Mouse (Mus musculus) megakaryocyte, adult 5-6 weeks (primary cell): ENCODE measurements around the gene Dapl1. TPM values are rescaled to one million over a fixed set of nuclear protein-coding genes. Genes with fewer than 3 reads are reported as not detected.

ENCODE experiments used
- ATAC-seq: 2 replicates; pipeline ENCODE4 v1.8.0; 2016; ENCODE audit warnings: mild to moderate bottlenecking, inconsistent platforms; ENCODE audit not compliant: poor library complexity, severe bottlenecking
- total RNA-seq, 2 experiments: library from RNA; stranded (forward) in 1 of 2; stranded (reverse) in 1 of 2; fragments of 153-499, 151-499 nt in 1 of 2; fragments of 221-1000, 200-1000 nt in 1 of 2; gene quantifications; 2 replicates each; pipeline versions ENCODE4 v1.2.3 to v1.2.4; 2015 to 2017

Gene Dapl1
- total RNA-seq (2015), result 0.43 TPM in 1 of 2 replicates, not detected in the other
- total RNA-seq (2017), result 0.66 TPM in 1 of 2 replicates, not detected in the other

DNA sequence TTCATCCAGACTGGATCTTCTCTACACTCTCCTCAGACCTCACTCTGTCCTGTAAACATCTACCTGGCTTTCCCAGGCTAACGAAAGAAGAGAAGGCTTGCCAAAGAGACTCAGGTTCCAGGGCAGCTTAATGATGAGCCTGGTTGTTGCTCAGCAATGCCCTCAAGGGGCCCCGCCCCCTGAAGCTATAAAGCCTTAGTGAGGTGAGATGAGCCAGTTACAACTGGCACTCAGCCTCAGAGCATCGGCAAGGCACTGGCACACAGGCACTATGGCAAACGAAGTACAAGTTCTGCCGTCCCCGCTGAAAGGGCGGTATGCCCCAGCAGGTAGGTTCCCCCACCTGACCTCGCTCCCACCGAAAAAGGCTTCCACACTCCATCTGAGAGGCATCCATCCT, at the start of gene Dapl1:
TSS of gene Dapl1 (plus strand) at position 216 of the 400 bp plus-strand sequence.
- ATAC-seq, result no peak

DNA sequence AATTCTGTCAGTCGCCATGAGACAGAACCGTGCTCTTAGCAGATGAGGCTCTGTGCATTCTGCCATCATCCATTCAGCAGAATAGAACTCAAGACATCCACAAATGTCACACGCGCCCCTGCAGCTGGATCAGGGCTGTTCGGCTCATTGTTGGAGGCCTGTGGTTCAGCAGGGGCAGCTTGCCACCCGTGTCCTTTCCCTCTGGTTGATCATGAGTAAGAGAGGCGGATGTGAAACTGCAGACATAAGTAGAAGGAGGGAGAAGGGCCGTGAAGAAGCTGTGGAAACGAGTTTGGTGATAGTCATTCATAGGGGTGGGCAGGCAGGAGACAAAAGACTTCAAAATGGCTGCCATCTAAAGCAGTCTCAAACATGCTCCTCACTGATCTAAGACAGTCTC, 49.6 kb upstream of the Dapl1 start:
- no peak for ATAC-seq

DNA sequence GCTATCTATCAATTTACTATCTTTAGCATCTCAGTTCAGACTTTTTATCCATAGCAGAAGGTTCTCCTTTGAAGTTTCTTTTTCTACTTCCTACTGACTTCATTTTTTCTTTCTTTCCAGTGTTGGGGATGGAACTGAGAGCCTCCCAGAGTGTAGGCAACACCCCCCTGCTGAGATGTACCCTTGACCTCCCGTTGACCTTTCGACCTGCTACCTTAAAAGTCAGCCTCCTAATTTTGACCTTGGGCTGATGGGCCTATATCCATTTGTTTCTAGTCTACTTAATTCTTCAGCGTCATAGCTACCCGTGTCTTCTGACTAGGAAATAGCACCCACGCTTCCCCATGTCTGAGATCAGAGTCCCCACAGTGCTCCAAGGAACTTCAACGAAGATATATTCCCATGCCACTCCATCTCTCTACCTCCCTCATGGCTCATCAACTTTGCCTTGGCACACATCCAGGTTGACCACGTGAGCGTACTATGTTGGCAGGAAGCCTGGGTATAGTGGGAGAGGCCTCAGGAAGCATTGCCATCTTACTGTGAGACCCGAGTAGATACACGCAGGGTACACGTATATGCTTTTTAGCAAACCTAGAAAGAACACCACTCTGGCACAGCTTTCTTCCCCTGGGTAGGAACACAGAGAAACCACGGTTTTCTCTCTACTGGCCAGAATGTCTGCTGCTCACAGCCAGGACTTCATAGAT, 46.6 kb upstream of the Dapl1 start:
- ATAC-seq, result peak; percentile 6; the same call in 1 of the 2 replicates

DNA sequence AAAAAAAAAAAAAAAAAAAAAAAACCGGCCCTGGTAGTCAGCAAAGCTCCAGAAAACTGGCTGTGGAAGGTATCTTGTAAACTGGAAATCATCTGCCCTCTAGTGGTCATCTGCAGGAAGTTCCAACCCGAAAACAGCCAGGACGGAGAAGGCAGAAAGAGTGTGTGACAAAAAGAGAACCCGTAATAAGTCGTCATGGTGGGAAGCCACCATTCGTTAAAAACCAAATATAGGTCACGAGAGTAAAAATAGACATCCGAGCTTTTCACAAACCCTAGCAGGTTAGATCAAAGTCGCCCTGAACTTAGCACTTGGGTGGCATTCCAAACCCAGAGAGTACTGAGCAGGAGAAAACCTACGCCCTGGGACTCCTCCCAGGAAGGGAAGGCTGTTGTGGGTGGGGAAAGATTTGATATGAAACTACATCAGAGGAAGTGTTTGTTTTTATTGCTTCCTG, 45.9 kb upstream of the Dapl1 start:
- ATAC-seq, result peak; percentile 88

DNA sequence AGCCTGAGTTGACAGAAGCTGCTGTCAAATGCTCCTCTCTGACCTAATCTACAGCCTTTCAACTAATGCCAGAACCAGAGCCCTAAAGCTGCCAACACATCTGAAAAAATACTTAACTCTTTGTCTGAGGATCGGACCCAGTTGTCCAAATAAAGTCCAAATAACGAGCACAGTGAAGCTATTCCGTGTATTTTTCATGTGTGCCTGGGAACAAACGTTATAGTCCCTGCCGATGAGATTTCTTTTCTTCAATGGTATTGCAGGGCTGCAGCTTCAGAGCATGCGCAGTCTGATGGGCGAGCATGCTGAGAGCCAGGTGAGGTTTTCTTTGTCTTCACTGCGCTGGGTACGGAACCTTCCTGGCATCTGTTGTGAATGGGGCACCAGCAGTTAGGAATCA, 44.6 kb upstream of the Dapl1 start:
- ATAC-seq, result no peak

DNA sequence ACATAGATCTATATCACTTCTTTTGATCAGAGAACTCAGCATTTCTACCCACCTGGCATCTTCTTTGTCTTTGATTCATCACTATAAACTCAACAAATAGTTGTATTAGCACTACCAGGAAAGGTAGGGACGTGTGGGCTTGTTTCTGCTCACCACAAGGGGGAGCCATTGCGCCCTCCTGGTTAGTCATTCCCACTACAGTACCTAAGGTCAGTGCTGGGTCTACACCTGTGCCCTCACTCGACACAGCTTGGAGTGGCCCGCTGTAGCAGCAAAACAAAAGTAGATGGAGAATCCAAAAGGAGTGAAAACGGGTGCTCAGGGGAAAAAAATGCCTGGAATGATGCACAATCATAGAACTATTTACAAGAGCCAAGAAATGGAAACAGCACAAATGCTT, 44.0 kb upstream of the Dapl1 start:
- 0 out of 2 replicates have a peak, but pooled peaks have one; percentile 43 for ATAC-seq

DNA sequence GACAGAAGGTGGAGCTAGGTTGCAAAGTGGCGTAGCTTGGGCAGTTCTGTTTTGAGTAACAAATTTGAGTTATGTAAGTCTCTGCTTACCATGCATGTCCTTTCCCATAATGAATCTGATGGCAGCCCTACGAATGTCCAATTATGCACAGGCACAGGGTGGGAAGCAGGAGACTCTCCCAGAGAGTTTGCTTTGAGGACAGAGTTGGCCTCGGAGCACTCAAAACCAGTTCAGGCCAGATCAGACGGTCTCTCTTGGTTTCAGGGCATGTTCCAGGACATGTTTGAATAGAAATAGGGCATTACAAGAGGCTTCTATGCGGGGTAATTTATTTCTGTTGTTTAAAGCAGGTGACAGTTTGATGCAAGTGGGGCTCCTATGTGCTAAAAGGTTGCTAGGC, 42.8 kb upstream of the Dapl1 start:
- ATAC-seq, result no peak

DNA sequence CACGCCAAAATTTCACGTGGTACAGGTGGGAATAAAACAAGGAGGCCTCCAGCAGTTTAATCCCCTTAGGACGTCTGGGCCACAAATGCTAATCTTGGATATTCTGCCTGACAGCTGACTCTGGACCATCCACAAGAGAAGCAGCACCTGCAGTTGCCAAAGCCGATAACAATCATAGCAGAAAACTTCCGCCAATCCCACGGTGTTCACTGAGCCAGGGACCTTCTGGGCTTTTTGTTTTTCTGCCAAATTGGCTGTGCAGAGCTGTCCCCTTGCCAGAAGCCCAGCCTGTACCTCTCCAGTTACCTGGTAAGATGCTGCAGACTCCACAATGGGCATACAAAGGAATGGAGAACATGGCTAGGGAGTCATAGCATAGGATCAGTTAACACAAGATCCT, 37.8 kb upstream of the Dapl1 start:
- no peak for ATAC-seq

DNA sequence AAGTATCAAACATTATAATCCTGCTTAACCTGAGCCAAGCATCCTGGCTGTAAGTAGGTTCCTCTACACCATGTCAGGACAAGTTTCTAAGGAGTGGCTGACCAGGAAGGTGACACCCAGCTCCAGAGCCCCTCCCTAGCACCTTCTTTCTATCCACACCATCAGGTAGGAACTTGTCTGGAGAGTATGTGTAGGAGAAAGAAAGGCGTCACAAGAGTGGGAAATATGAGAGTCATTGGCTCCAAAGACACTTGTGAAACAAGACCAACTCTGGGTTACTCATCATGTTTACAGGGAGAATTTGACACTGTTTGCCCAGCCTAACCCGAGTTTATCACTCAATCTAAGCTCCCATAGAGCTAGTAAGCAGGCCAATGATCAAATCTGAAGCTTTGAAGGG, 36.7 kb upstream of the Dapl1 start:
- ATAC-seq, result no peak

DNA sequence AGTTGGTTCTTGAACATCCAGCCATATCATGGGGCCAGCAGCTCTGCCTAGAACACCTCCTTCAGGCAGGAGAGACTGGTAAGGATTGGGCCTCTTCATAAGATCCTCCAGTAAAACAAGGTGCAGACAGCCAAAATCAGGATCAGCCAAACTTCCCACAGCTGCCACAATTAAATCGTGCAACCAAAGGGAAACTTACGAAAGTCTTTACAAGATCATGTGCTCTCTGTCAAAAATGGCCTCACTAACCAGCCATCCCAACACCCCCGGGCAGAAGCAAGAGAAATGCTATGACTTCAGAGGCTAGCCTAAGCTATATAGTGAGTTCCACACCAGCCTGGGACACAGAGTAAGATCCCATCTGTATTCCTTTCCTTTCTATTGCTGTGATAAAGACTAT, 35.9 kb upstream of the Dapl1 start:
- no peak for ATAC-seq

DNA sequence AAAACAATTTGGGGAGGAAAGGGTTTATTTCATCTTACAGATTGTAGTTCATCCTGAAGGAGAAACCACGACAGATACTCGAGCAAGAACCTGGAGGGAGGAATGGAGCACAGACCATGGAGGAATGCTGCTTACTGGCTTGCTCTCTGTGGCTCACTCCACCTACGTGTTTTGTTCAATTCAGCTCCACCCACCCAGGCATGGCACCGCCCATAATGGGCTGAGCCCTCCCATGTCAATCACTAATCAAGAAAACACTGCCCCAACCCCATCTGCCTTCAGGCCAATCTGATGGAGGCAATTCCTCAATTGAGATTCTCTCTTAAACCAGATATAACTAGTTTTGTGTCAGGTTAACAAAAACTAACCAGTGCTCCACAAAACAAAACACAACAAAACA, 35.5 kb upstream of the Dapl1 start:
- no peak for ATAC-seq

DNA sequence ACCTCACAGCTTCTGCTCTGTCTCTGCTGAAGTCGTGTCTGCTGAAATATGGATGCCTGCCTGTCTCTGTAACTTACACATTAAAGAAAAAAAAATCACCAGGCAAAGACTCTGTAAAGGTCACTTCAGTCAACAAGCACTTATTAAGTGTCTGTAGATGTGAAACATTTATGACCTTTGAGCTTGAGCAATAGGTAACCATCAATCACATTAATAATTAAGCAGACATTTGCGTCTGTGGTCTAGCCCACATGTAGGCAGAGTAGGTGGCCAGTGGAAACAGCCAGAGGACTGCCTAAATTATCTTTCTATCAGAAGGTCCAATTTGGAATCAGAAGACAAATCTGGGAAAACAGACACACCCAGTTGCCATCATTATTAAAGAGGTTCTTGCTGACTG, 32.8 kb upstream of the Dapl1 start:
- ATAC-seq, result no peak

DNA sequence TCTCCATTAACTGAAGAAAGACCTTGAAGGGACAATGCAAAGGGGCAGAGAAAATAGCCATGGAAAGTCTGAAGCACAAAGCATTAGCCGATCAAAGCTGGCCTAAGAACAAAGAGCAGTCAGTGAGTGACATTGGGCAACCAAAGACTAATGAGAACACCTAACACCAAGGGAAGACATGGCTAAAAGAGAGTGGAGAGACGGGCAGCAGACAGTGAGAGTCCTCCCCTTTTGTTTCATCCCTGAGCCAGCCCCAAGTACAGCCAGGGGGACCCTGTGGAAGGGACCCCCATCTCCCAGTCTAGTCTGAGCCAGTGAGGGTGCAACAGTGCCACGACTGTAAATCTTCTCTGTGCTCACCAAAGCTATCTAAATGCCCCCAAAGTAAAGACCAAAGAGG, 32.4 kb upstream of the Dapl1 start:
- ATAC-seq, result no peak

DNA sequence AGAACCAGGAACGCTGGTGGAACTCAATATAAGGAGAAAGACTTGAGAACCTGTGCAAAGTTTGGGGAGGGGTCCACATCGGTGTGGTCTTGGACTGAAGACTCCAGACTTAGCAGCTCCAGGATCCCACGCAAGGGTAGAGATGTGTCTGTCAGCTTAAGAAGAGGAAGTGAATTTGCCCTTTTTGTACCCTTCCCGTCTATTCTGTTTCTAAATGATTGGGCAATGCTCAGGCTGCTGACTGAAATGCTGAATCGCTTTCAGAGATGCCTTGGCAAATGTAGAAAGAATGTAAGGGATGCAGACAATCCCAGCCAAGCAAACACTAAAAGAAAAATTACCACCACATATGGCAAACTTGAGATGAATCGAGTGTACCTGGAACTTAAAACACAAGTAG, 22.4 kb upstream of the Dapl1 start:
- ATAC-seq, result peak; percentile 99

DNA sequence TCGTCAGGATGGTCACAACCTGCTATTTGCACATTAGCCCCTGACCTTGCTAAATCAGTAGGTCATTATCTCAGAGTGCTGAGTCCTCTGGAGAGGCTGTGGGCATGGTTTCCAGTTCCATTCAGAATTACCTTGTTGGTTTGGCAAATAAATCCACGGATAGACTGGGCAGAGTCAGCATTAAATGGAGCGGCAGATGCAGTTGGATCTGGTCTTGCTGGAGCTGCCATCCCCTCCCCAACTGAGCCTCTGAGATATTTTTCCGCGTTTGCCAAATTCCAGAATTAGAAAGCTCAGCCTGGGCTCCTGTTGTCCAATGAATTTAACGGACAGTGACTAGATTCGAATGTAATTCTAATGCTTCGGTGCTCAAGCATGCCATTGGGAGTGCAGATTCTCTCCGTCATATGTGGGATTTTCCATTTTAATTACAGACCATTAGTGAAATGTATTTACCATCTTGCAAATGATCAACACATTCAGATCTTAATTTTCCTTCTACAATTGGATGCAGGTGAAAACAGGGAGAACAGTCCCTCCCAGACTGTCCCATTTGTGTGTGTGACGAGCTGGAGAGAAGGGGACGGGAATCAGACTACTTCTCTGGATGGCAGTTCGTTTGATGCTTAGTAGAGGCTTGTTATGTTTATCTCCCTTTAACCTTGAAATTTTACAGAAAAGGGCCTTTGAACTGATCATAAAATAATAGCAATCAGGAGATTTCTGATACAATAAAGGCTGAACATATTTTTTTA, 20.8 kb upstream of the Dapl1 start:
- ATAC-seq, result no peak

DNA sequence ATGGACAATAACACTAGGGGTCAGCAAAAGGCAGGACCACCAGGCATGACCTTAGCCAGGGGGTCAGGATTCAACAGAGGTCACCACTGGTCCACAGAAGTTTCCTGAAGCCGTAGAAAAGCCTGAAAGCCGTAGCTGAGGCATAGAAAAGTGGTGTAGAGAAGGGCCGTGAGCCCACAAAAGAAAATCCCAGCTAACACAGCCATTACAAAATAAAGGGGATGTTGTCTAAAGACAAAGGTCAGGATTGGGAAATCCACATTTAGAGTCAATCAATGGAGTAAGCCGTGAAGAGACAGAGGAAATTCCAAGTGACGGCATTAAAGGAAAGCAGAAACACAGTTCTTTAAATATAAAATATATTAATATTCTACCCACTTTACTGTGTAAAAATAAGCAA, 18.8 kb upstream of the Dapl1 start:
- no peak for ATAC-seq

DNA sequence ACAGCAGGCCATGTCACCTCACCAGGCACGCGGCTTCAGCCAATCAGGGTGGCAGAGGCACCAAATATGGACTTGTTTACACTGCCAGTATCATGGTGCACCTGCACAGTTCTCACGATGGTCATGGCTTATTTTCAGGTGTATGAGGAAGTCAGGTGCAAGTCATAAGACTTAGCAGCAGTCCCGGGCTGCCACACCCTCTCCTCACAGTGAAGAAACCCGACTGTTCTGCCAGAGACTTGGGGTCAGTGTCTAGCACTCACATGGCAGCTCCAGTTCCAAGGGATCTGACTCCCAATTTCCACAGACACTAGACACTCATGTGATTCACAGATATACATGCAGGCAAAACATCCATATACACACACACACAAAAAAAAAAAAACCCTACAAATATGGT, 18.1 kb upstream of the Dapl1 start:
- ATAC-seq, result no peak

DNA sequence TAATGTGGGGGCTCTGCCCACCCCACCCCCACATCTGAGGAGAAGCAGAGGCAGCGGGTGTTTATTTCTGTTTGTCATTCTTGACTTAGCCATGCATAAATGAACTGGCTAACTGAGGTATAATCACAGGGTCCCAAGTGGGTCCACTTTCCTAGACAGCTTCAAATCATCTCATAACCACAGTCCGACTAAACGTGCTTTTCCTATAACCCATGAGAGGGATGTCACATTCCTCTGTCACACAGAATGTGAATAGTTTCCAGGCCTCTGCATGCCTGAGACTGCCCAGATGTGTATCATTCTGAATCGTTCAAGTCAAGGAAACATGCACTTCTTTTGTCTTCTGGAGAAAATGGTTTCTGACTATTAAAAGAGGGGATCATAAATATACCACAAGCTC, 17.4 kb upstream of the Dapl1 start:
- ATAC-seq, result no peak

DNA sequence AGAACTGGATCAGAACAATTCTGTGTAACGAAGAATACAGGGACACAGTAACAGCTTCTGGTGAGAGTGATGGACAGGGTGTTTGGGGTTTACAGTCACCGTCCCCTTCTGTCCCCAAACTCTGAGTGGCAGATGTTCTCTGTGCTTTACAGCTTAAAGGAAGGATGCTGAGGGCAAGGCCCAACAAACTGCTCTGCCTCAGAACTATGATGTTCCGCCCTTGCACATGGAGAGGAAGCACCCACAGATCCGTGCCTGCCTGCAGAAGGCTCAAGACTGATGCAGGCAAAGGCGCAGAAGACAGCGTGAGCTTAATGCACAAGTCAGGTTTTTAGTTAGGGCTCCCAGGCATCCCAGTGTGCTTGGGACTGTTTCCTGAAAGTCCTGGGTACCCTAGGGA, 16.5 kb upstream of the Dapl1 start:
- no peak for ATAC-seq

DNA sequence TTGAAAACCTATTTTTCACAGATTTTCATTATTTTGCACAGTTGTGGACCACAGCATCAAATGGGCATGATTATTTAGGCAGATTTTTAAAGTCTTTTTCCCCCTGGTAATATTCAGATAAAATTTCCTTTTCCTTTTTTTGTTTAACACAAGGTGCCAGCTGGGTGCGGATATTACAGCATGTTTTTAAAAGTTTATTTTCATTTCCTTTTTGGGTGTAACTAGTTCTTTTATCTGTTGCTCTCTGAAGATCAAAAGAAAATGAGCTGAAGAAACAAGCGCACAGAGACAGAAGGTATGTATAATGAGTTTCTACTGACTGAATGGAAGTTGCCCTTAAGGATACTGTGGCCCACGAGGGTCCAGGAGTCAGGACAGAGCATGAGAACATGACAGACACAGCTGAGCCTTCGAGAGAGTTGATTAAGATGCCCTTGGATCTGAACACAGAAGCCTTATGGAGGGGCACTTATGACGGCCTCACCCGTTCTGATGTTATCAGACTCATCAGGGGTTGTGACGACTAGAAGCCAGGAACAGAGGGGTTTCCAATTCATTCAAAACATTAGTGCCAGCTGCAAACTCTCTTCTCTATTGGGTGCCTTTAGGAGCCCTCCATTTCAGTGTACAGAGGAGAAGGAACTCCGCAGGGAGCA, 14.7 kb upstream of the Dapl1 start:
- peak; percentile 30; the same call in 1 of the 2 replicates for ATAC-seq

DNA sequence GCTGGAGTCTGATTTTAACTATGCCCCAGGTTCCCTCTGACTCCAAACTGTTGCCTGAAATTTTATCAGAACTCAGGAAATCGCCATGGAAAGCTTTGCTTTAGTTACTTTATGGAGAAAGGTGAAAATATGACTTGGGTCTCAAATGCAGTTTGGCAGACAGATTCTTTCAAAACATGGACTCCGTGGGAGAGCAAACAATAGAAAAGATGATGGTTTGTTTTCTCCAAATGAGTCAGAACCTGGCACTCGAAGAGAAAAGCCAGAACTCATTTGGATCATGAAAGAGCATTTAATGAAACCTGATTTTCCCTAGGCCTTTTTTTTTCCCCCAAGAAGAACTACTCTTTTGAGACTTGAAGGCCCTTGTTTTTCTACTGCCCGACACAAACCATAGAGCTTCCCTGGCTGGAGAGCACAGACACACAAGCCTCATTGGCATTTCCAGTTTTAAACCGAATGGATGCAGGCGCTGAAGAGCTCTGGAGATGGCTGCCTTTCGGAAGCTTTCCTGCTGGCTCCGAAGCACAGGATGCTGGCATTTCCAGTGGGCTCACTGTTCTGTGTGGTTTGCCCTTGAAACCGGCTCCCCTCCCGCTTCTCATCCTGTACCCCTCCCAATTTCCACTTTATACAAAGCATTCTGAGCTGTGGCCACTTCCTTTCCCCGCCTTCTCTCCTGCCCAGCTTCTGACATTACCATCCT, 14.0 kb upstream of the Dapl1 start:
- ATAC-seq, result no peak
